Mouse (Mus musculus) heart, embryonic 15.5 days (tissue): ENCODE data around the gene Egf. TPM values are rescaled to one million over a fixed set of nuclear protein-coding genes. Genes with fewer than 3 reads are reported as not detected.
A peak's percentile ranks its signal among the peaks of the same experiment; 100 is the strongest.

ENCODE experiments used
- ATAC-seq: fragments of 200-750 bp; cut with Nextera tagmentation; replicated peaks from 2 replicates; pipeline ENCODE4 v1.8.0; 2017; ENCODE audit warnings: low read depth, moderate TSS enrichment; ENCODE audit not compliant: insufficient number of reproducible peaks, insufficient read depth, low FRiP score
- H3K27ac ChIP-seq: fragments of 300-500 bp; sonication (generic); 2 replicates; pipeline ENCODE4 v1.5.1; 2015; ENCODE audit warnings: mild to moderate bottlenecking, inconsistent platforms
- H3K27me3 ChIP-seq: fragments of 300-500 bp; sonication (generic); 2 replicates; pipeline ENCODE4 v1.6.1; 2015; ENCODE audit warnings: inconsistent platforms
- H3K36me3 ChIP-seq: fragments of 300-500 bp; sonication (generic); 2 replicates; pipeline ENCODE4 v1.6.1; 2015; ENCODE audit warnings: mild to moderate bottlenecking, inconsistent platforms
- H3K4me1 ChIP-seq: fragments of 300-500 bp; sonication (generic); replicated peaks from 2 replicates; pipeline ENCODE4 v1.6.1; 2015; ENCODE audit warnings: inconsistent platforms
- H3K4me2 ChIP-seq: fragments of 300-500 bp; sonication (generic); 2 replicates; pipeline ENCODE4 v1.6.1; 2015; ENCODE audit warnings: inconsistent platforms, mild to moderate bottlenecking, moderate library complexity
- H3K4me3 ChIP-seq: fragments of 300-500 bp; sonication (generic); 2 replicates; pipeline ENCODE4 v1.5.1; 2015; ENCODE audit warnings: mild to moderate bottlenecking, inconsistent platforms
- H3K9ac ChIP-seq: fragments of 300-500 bp; sonication (generic); 2 replicates; pipeline ENCODE4 v1.6.1; 2015; ENCODE audit warnings: mild to moderate bottlenecking, inconsistent platforms
- H3K9me3 ChIP-seq: fragments of 300-500 bp; sonication (generic); replicated peaks from 2 replicates; pipeline ENCODE4 v1.6.1; 2016; ENCODE audit warnings: inconsistent platforms
- WGBS: fragments of 180-500 bp; shearing (Covaris S2); methylation state at CpG from one replicate; pipeline ENCODE4 v1.1.7; 2015; ENCODE audit warnings: mixed read lengths; 5-methylcytosine and 5-hydroxymethylcytosine counted together
- polyA plus RNA-seq: library from polyadenylated mRNA; unstranded; fragments of >200 nt; fragmentation: Nextera tagmentation; extraction: Ambion mirVana; gene quantifications from 2 replicates; pipeline ENCODE4 v1.2.1, GENCODE M21; 2015

Egf gene
- polyA plus RNA-seq, 1 experiment from 2014 or later, result 2.3 TPM

DNA sequence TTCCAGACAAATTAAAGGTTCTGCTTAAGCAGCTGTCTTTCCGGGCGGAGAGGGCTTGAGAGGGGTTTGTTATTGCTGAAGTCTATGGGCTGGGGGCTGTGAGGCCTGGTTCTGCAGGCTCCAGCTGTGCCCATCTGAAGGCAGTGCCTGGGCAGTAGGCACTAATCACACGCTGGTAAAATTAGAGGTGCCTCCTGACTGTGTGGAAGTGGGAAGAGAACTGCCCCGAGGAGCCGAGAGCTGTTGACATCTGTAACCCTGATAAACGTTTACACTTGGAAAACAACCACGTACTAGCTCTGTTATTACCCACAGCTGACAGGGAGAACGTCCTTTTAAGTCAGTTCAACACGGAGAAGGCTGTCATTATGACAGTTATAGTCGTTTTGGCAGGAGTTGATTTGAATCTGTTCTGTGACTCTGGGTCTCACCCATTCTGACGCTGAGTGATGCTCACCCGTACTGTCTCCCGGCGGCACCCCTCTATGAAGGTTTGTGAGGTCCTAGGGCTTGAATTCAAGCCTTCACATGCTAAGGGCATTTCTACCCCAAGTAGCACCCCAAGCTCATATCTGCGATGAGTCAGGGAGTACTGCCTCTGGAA is 40.5 kb downstream of the Egf start:
- peak; percentile 70; the same call in 1 of the 2 replicates for ATAC-seq
- H3K36me3 ChIP-seq, result no peaks in the 10 kb centered on the region
- peak overlapping the region; percentile 60 for H3K27ac ChIP-seq
- no peak overlapping the region for H3K9ac ChIP-seq
- H3K4me3 ChIP-seq, result no peak overlapping the region
- no peaks in the 10 kb centered on the region for H3K27me3 ChIP-seq
- no peaks in the 10 kb centered on the region for H3K9me3 ChIP-seq
- peaks cover 11% of the 10 kb centered on the region for H3K4me1 ChIP-seq
- WGBS, result 49% methylated on average over 15 of the region's 15 CpGs
- no peak overlapping the region for H3K4me2 ChIP-seq

DNA sequence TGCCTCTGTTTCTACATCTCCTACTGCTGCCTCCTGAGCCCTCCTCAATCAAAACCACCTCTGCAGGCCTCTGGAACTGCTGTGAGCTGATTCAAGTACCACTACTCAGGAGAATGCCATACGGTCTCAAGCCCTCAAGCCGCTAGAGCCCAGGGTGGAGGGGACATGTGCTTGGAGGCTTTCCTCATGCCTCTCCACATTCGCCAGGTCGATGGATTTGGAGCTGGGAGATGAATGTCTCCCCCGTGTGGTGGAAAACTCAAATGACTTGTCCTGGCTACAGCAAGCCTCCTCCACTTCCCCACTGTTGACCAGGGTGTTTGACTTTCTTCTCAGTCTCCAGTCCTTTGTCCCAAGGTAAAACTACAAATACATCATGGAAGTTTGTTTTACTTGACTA is 47.0 kb downstream of the Egf start:
- Histone ChIP-seq H3K4me3 (no peak overlapping the region), H3K4me1 (no peaks in the 10 kb centered on the region), H3K9me3 (no peaks in the 10 kb centered on the region), H3K36me3 (no peaks in the 10 kb centered on the region), H3K27ac (no peak overlapping the region), H3K27me3 (no peaks in the 10 kb centered on the region), H3K4me2 (no peak overlapping the region), H3K9ac (no peak overlapping the region)
- ATAC-seq, result no peak
- 13% methylated on average over 5 of the region's 5 CpGs for WGBS

- WGBS, result 76% methylated on average over 8 of the region's 8 CpGs
Measured at GRCm38 (mm10) chr3:129698882-129699281, 56.2 kb downstream of the Egf start.

DNA sequence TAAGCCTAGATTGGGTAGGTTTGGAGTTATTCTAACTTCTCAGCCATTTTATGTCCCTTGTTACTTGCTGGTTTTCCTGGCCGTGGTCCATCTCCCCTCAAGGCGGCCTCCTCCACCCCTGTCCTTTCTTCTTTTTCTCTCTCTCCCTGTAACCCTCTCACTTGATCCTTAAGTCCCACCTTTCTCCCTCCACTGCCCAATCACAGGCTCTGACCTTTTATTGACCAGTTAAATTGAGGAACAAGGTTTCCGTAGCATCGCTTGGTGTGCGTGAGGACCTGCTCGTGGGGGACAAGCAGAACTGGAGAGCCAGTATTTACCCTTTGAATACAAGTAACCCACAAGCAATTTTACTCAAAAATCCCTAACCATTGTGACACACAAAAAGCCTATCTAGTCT is 56.8 kb downstream of the Egf start:
- H3K36me3 ChIP-seq, result no peaks in the 10 kb centered on the region
- H3K4me1 ChIP-seq, result no peaks in the 10 kb centered on the region
- no peaks in the 10 kb centered on the region for H3K27me3 ChIP-seq
- no peak overlapping the region for H3K4me2 ChIP-seq
- no peak overlapping the region for H3K9ac ChIP-seq
- H3K4me3 ChIP-seq, result no peak overlapping the region
- WGBS, result 86% methylated on average over 6 of the region's 6 CpGs
- H3K27ac ChIP-seq, result no peak overlapping the region
- no peak for ATAC-seq
- H3K9me3 ChIP-seq, result no peaks in the 10 kb centered on the region

More at GRCm38 (mm10) chr3:129698882-129699281, 56.2 kb downstream of the Egf start:
- H3K27ac ChIP-seq, result no peak overlapping the region
- no peak overlapping the region for H3K4me3 ChIP-seq
- no peaks in the 10 kb centered on the region for H3K36me3 ChIP-seq
- no peak for ATAC-seq
- no peak overlapping the region for H3K9ac ChIP-seq
- H3K9me3 ChIP-seq, result no peaks in the 10 kb centered on the region
- H3K4me2 ChIP-seq, result no peak overlapping the region
- no peaks in the 10 kb centered on the region for H3K4me1 ChIP-seq
- no peaks in the 10 kb centered on the region for H3K27me3 ChIP-seq

- no peak for ATAC-seq
- Histone ChIP-seq H3K9me3 (no peaks in the 10 kb centered on the region), H3K4me3 (no peak overlapping the region), H3K4me1 (no peaks in the 10 kb centered on the region), H3K27ac (no peak overlapping the region), H3K9ac (no peak overlapping the region), H3K4me2 (no peak overlapping the region), H3K27me3 (no peaks in the 10 kb centered on the region), H3K36me3 (no peaks in the 10 kb centered on the region)
- 82% methylated on average over 10 of the region's 10 CpGs for WGBS
Measured at GRCm38 (mm10) chr3:129697691-129698090, 57.4 kb downstream of the Egf start.

DNA sequence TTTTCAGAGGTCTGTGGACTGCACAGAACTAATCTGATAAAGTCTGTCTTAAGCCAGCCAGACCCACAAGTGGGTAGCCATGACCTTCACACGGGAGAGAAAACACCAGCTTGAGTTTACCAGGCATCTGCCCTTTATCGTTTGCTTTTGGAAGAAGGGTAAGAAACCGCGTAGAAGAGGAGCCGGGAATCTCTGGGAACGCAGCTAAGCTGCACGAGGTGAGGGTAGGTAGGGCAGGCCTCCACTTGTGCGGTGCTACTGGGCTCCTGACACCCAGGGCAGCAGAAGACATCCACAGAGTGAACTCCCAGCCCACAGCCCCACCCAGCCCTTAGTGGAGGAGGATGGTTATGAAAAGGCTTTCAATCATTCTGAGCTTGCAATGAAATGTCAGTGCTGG is 59.2 kb downstream of the Egf start:
- Histone ChIP-seq H3K4me2 (no peak overlapping the region), H3K4me1 (no peaks in the 10 kb centered on the region), H3K9ac (no peak overlapping the region), H3K27ac (no peak overlapping the region), H3K36me3 (no peaks in the 10 kb centered on the region), H3K27me3 (no peaks in the 10 kb centered on the region), H3K9me3 (no peaks in the 10 kb centered on the region), H3K4me3 (no peak overlapping the region)
- 74% methylated on average over 8 of the region's 8 CpGs for WGBS
- ATAC-seq, result no peak

DNA sequence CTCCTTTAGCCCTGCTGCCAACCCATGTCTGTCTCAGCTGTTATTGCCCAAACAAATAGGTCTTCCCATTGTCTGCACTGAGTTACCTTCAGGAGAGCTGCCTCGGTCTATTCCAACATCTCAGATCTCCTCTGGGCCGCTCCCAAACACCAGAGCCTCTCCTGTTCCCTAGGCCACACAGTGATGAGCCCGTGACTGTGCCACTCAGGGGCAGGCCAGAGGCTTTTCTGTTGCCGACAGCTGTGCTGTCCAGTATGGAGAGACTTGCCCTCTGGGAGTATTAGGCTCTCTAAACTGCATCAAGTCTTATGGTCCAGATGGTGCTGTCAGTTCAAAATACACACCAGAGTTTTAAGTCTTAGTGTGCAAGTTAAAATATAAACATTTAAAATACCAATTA is 61.5 kb downstream of the Egf start:
- H3K27ac ChIP-seq, result no peak overlapping the region
- no peak; the same call in 1 of the 2 replicates for ATAC-seq
- no peak overlapping the region for H3K4me2 ChIP-seq
- no peak overlapping the region for H3K4me3 ChIP-seq
- H3K27me3 ChIP-seq, result no peaks in the 10 kb centered on the region
- H3K4me1 ChIP-seq, result no peaks in the 10 kb centered on the region
- no peak overlapping the region for H3K9ac ChIP-seq
- no peaks in the 10 kb centered on the region for H3K36me3 ChIP-seq
- no peaks in the 10 kb centered on the region for H3K9me3 ChIP-seq
- 81% methylated on average over 4 of the region's 4 CpGs for WGBS

- no peaks in the 10 kb centered on the region for H3K36me3 ChIP-seq
Measured at GRCm38 (mm10) chr3:129692816-129693215, 62.3 kb downstream of the Egf start.

GRCm38 (mm10) chr3:129687429-129687828 is 67.7 kb downstream of the Egf start:
- Histone ChIP-seq H3K4me1 (no peaks in the 10 kb centered on the region), H3K9ac (no peak overlapping the region), H3K27me3 (no peaks in the 10 kb centered on the region), H3K27ac (no peak overlapping the region), H3K9me3 (no peaks in the 10 kb centered on the region), H3K4me3 (no peak overlapping the region), H3K4me2 (no peak overlapping the region), H3K36me3 (no peaks in the 10 kb centered on the region)
- no peak for ATAC-seq
- 67% methylated on average over 5 of the region's 5 CpGs for WGBS

More at GRCm38 (mm10) chr3:129692816-129693215, 62.3 kb downstream of the Egf start:
- no peak for ATAC-seq
- no peak overlapping the region for H3K9ac ChIP-seq
- H3K4me2 ChIP-seq, result no peak overlapping the region
- no peak overlapping the region for H3K4me3 ChIP-seq
- H3K27me3 ChIP-seq, result no peaks in the 10 kb centered on the region
- no peak overlapping the region for H3K27ac ChIP-seq
- WGBS, result 61% methylated on average over 16 of the region's 16 CpGs
- H3K9me3 ChIP-seq, result no peaks in the 10 kb centered on the region
- H3K4me1 ChIP-seq, result no peaks in the 10 kb centered on the region

- Histone ChIP-seq H3K4me2 (no peak overlapping the region), H3K36me3 (no peaks in the 10 kb centered on the region), H3K27me3 (no peaks in the 10 kb centered on the region), H3K4me3 (no peak overlapping the region), H3K9me3 (no peaks in the 10 kb centered on the region), H3K9ac (no peak overlapping the region), H3K4me1 (no peaks in the 10 kb centered on the region), H3K27ac (no peak overlapping the region)
- no peak for ATAC-seq
- 61% methylated on average over 8 of the region's 8 CpGs for WGBS
Measured at GRCm38 (mm10) chr3:129686698-129687333, 68.3 kb downstream of the Egf start.

GRCm38 (mm10) chr3:129686196-129686595 is 68.9 kb downstream of the Egf start:
- Histone ChIP-seq H3K36me3 (no peaks in the 10 kb centered on the region), H3K27me3 (no peaks in the 10 kb centered on the region), H3K9me3 (no peaks in the 10 kb centered on the region), H3K9ac (no peak overlapping the region), H3K4me3 (no peak overlapping the region), H3K4me1 (no peaks in the 10 kb centered on the region), H3K27ac (no peak overlapping the region), H3K4me2 (no peak overlapping the region)
- no peak for ATAC-seq
- WGBS, result 81% methylated on average over 12 of the region's 12 CpGs

DNA sequence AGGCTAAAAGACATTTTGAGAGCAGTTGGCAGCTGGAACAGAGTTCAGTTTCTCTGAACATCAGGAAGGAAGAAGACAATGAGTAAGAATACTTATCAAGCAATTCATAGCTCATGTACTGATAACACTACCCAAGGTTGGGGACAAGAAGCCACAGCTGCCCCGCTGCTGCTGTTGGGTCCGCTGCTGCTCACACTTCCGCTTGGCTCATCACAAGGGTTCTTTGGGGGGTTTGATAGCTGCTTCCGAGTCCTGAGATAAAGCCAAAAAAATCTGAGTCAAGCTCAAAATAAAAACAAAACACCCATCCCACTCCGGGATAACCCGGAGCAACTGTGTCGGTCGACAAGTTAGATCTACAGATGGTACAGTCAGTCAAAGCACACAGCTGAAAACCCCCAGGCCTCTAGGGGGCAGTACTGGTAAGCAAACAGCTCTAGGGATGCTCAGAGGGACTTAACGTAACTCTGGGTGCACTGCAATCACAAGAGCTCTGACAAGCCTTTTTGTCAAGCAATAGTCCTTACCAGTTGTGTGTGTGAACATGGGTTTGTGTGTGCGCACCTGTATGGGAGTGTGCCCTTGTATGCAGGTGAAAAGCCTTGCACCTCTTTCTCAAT is 71.9 kb downstream of the Egf start:
- H3K9ac ChIP-seq, result no peak overlapping the region
- H3K4me3 ChIP-seq, result no peak overlapping the region
- no peaks in the 10 kb centered on the region for H3K9me3 ChIP-seq
- no peaks in the 10 kb centered on the region for H3K36me3 ChIP-seq
- ATAC-seq, result no peak
- H3K4me1 ChIP-seq, result no peaks in the 10 kb centered on the region
- no peak overlapping the region for H3K27ac ChIP-seq
- H3K4me2 ChIP-seq, result no peak overlapping the region
- WGBS, result 78% methylated on average over 10 of the region's 10 CpGs
- no peaks in the 10 kb centered on the region for H3K27me3 ChIP-seq
